Mouse (Mus musculus): ENCODE measurements around the gene Defb42. TPM values are rescaled to one million over a fixed set of nuclear protein-coding genes. Genes with fewer than 3 reads are reported as not detected.

Defb42 gene
- not detected for total RNA-seq (2021)
- long read RNA-seq, experiment 1 = 0 reads
- long read RNA-seq, experiment 2 = 0 reads

DNA sequence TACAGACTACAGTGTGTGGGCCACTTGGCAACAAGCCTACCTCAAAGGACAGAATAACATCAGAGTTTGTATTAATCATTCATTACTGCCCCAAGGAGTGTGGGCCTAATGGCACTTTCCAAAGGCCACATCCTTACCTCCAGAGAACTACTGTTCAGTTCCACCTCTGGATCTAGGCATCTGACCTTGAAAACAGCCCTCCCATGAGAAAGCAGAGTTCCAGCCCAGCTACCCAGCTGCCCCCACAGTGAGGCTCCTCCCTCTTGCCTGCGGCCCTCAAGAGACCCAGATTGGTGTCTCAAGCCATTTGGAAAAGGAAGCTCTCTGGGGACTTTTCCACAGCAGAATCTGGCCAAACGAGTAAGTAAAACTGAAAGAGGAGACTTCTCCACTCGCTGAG lies at the start of gene Defb42:
Gene Defb42, plus strand, starts transcription at position 301 of the 400 bp plus-strand sequence.
- DNase-seq (ENCODE audit: low spot score in 2 of 2) = no peak

DNA sequence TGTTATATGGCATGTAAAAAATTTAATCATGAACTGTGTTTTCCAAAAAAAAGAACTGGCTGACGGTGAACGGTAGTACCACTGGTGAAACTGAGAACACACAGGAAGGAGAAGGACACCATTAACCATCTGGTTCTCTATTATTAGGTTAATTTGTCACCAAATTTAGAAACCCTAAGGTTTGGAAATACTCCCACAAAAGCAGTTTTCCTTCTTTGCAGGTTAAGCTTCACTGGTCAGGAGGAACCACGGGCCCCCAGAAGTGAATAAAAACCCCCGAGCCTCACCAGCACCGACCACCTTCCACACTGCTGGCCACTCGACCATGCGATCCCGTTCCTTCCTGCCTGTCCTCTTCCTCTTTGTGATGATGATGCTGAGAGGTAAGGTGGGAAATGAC lies 49.0 kb upstream of the Defb42 start, which contains the start of gene Defb47:
Gene Defb47, plus strand, starts transcription at position 301 of the 400 bp plus-strand sequence.
- DNase-seq (ENCODE audit: low spot score in 2 of 2) = no peak

GRCm38 (mm10) chr14:62998977-62999376 lies 47.8 kb upstream of the Defb42 start:
- DNase-seq (ENCODE audit: low spot score in 2 of 2) = no peak

DNA sequence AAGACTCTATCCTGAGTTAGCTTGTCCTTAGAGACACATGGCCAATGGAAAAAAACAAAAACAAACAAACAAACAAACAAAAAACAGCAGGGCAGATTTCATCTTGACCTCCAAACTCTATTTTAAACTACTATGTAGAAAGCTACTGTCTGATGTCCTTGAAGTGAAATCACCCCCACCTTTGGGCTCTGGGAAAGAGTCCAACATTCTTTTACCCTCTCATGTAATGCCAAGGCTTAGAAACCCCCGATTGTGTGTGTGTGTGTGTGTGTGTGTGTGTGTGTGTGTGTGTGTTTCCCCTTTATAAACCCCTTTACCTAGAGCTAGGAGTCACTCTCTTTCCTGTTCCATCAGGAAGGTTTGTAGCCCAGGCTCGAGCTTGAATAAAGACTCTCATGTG lies 44.2 kb upstream of the Defb42 start:
- no peak for DNase-seq (ENCODE audit: low spot score in 2 of 2)

- no peak for DNase-seq (ENCODE audit: low spot score in 2 of 2)
Observed at GRCm38 (mm10) chr14:63011471-63011870, 35.3 kb upstream of the Defb42 start, which contains the start of gene Defb43. TSS of gene Defb43 (plus strand) at chr14:63011771.

- DNase-seq (ENCODE audit: low spot score in 2 of 2) = no peak
Observed at GRCm38 (mm10) chr14:63013082-63013481, 33.7 kb upstream of the Defb42 start.

GRCm38 (mm10) chr14:63014667-63015066 lies 32.1 kb upstream of the Defb42 start:
- DNase-seq (ENCODE audit: low spot score in 2 of 2) = no peak

DNA sequence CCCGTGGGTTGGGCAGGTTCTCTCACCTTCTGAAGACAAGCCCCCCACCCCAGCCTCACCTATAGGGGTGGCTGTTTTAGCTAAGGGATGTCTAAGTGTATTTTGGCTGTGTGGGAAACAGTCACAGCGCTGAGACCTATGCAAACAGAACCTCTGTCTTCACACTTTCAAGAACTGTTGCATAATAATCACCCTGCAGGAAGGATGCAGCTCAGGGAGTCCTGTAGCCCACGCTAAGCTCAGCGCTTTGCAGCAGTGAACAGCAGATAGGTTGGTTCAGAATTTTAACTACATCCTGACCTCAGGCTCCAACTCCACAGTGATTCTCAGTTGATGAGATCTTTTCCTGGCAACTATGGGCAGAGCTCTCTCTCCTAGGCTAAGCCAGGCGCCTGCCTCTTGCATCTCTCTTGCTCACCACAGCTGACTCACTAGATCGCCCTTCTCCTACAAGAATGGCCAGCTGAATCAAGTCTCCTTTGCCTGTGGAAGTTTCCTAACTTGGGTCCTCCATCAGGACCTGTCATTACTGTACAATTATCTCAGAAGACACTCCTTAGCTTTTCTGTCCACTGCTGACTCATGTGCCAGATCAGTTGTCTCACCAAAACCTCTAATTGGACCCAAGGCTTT lies 26.2 kb upstream of the Defb42 start:
- no peak for DNase-seq (ENCODE audit: low spot score in 2 of 2)

- DNase-seq (ENCODE audit: low spot score in 2 of 2) = no peak
Observed at GRCm38 (mm10) chr14:63049910-63050370, 3.1 kb downstream of the Defb42 start, which contains the start of gene Defb30. TSS of gene Defb30 (minus strand) at chr14:63049960.

DNA sequence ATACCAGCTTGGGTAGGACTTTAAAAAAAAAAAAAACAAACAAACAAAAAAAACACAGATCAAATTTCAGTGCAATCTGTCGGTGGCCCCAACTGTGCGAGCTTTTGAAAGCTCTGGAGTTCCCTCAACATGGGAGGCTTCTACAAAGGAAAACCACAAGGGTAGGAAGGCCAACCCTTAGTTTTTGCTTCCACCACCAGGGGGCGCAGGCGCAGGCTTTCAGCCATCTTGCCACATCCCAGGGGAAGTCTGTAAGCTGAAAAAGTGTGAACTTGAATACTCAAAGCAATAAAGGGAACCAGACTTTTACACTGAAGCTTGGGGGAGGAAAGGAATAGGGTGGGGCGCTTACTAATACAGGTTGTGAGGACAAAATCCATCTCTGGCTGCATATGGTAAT lies 4.0 kb downstream of the Defb42 start:
- peak; percentile 17 to 27 for DNase-seq (ENCODE audit: low spot score in 2 of 2)

- peak in 1 of 2 experiments; percentile 9 for DNase-seq (ENCODE audit: low spot score in 2 of 2)
Observed at GRCm38 (mm10) chr14:63054729-63055128, 7.9 kb downstream of the Defb42 start.

DNA sequence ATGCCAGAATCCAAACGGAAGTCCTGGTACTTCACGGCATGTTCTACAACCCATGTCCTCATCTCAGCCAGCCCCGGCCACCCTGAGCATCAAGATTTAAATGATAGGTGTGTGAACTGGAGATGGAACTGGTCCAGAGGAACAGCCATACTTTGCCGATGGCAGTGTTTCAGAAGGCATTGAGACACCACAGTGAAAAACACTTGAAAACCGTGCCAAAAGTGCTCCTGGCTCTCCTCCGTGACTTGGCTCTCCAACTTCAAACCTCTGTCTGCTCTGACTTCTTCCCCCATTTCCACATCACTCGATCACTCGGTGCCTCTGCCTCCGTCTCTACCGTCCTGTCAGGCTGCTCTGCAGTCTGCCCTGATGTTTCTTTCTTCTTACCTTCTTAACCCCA lies 13.6 kb downstream of the Defb42 start:
- DNase-seq (ENCODE audit: low spot score in 2 of 2) = no peak

DNA sequence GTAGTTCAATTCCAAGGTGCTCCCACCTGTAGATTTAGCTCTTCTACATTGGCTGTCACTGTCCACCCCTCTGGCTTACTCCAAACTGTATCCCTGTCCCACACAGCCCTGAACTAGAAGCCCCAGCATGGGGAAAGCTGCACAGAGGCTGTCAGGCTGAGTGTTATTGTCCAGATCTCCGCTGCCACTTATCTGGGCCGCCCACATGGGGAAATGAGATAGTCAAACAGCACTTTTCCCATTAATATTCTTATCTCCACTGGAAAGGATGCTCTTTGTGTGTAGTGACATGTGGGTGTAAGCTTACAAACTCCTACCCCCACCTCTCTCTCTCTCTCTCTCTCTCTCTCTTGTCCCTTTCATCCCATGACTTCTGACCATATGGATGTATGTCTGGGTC lies 15.4 kb downstream of the Defb42 start:
- no peak for DNase-seq (ENCODE audit: low spot score in 2 of 2)

- no peak for DNase-seq (ENCODE audit: low spot score in 2 of 2)
Observed at GRCm38 (mm10) chr14:63065391-63065790, 18.6 kb downstream of the Defb42 start.

GRCm38 (mm10) chr14:63066630-63067310 lies 20.0 kb downstream of the Defb42 start:
- DNase-seq (ENCODE audit: low spot score in 2 of 2) = peak; percentile 58 to 69

DNA sequence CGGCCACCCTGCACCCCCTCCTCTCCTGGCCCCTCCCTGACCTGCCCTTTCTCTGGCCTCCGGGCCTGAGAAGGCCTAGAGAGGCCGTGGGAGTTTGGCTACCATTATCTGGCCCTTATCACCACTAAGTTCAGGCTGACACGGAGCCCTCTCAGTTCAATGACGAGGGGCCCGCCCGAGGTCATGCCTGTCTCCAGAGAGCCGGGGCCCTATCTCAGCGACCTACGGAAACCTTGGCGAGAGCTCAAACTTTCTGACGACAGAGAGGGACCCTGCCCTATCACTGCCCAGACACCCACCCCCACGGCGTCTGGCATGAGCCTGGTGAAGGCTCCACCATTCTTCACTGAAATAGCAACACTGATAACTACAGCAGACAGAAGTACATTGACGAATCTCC lies 20.9 kb downstream of the Defb42 start:
- no peak for DNase-seq (ENCODE audit: low spot score in 2 of 2)

Other genes starting within 250 kb of the Defb42 start
- 10 to 100 TPM; 14.6 TPM for gene Wdfy2, start 209.3 kb upstream of the Defb42 start, total RNA-seq (2021)
- not detected for gene Defb48, start 62.5 kb upstream of the Defb42 start, total RNA-seq (2021)
- not detected for gene Defb47, start 48.9 kb upstream of the Defb42 start, total RNA-seq (2021)
- not detected for gene Defb43, start 35.2 kb upstream of the Defb42 start, total RNA-seq (2021)
- not detected for gene Defb30, start 3.0 kb downstream of the Defb42 start, total RNA-seq (2021)